Mouse (Mus musculus) inflammation-experienced regulatory T-cells, adult 6 months (primary cell): ENCODE data around the gene Gm37240. TPM values are rescaled to one million over a fixed set of nuclear protein-coding genes. Genes with fewer than 3 reads are reported as not detected.

ENCODE experiments used
- ATAC-seq: one replicate; pipeline ENCODE4 v1.8.0; 2017
- polyA plus RNA-seq, 3 experiments: library from polyadenylated mRNA; unstranded; fragments of 100-300 nt; shearing (Covaris generic); gene quantifications; one replicate each; pipeline ENCODE4 v1.2.1; 2017

Gene Gm37240
- polyA plus RNA-seq, 3 experiments from 2014 or later, result 0.74 to 4.1 (median 0.98) TPM

DNA sequence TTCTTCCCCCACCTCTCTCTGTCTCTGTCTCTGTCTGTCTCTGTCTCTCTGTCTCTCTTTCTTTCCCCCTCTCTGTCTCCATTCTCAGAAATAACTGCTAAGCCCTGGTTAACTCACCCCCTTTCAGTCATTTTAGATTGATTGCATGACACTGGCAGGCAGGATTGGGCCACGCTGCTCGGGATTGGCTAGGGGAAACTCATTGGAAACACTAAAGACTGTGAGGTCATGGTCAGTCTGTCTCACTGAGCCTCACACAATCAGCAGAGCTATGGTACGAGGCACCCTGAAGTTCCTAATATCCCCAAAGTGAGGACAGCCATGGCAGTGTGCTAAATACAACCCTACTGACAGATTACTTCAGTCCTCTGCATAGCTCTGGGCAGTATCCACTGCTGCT lies 650.8 kb downstream of the Gm37240 start:
- ATAC-seq, result no peak

DNA sequence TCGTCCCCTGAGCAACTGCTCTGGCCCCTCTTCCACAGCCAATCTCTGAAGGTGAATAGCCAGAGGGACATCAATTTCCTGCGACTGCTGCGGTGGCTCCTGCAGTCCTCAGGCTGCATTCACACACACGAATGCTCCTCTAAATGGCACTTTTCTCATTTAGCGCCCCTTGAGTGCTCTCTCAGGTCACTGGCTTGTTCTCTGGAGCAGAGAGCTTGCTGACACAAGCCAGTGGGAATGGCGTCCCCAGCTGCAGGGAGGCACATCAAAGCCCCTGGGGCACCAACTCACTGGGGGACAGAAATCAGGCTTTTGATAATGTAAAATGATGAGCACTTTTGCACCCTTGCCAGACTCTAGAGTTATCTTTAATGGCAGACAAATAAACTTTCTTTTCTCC lies 654.5 kb downstream of the Gm37240 start:
- no peak for ATAC-seq

DNA sequence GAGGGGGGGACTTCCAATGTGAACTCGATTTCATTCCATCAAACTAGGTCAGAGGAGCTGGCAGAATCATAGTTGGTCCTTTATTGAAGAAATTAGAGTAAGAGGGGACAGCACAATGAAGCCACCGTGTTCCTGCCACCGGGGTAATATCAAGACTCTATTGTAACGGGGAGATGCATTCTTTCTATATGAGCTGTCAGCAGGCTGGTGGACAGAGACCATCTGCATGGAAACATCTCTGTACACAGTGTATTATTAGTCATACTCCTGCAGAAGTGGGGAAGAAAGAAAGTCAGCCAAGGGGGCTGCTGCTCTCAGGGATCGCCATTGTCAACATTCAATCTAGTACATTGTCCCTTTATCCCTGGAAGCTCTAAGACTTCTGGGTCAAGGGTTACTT lies 665.3 kb downstream of the Gm37240 start:
- no peak for ATAC-seq

DNA sequence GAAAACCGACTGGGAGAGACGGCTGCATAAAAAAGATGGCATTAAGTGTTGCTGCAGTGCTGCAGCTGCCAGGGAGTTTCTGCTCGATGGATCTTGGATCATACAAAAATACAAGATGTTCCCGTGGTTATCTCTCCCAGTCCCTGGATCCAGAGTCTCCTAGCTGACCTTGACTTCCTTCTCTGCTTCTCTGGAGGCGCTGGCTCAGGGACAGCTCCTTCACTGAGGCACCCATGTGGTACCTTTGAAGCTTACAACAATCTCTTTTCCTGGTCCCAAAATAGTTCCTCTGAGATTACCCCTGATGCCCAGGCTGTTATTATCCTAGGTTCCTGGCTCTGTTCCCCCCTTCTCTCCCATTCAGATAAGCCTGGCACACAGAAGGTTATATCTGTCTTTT lies 672.4 kb downstream of the Gm37240 start:
- ATAC-seq, result no peak

DNA sequence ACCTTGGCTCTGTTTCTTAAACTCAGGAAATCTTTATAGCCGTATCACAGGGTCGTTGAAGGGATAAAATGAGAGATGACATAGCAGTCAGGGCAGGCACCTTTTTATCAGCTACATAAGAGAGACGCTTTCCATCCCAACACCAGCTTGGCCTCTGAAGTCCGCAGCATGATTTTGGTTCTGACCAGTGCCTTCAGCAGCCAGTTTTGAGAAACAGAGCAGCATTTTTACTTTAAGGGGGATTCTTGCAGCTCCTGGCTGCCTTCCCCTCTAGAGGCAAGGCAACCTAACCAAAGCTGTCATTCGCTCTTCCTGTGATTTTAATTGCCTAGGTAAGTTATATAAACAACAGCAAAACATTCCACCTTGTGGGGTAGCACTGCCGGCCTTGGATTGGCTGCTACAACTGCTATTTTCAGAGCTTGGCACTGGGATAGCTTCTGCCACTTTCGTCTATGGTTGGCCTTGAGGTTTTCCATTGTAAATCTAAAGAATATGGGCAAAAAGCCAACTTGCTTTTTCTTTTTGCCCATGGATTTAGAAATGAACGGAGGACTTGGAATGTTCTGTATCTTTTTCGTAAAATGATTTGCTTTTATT lies 674.5 kb downstream of the Gm37240 start:
- no peak for ATAC-seq

DNA sequence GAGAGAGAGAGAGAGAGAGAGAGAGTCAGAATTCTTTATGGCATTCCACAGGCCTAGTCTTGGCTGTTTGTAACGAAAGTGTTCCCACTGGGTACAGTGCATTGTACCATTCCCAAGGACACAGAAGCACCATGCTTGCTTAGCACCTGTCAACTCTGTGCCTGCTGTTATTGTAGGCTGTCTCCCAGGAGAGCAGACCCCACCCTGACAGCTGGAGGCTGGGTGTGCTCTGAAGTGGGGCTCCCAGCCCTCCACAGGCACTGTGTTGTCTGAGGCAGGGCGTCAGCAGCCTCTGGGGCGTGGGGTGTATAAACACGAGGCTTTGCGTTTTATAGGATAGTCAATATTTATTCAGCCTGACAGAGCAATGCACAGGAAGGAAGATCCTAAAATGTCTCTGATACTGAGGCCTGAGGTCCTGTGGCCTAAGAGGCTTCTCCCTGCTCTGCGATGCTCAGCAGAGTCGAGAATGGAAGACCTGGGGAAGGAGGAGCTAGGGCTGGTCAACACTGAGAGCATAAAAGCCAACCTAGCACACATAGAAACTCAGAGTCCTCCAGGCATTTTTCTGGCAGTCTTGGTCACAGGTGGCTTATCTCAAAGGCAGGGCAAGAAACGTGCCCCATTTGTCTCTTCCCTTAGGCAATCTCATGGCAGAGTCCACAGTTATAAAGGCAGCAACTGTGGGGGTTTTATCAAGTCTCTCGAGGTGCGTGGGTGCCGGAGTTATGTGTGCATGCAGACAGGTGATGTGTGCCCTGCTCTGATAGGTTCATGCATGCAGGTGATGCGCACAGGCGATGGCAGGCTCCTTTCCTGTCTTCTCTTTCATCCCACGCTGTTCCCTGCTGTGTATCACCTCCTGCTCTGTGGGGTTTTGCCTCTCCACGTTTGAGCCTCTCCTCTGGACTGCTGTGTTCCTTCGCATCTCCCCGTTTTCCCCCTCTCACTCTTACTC lies 677.2 kb downstream of the Gm37240 start:
- ATAC-seq, result no peak

DNA sequence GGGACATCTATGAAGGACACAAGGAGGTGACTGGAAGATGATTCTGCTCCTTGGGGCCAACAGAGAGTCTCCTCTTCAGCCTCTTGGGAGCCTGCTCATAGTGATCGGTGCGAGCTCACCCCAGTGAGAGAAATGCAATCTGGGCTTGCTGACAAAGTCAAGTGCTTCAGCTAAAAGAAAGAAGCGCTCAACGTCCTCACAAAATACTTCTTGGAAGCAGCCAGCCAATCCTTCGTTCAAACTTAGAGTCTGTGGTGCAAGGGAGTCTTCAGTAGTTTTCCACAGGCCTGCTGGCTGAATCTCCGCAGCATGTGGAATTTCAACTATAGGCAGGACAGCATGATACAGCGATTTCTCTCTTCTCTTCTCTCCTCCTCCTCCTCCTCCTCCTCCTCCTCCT lies 680.8 kb downstream of the Gm37240 start:
- no peak for ATAC-seq

DNA sequence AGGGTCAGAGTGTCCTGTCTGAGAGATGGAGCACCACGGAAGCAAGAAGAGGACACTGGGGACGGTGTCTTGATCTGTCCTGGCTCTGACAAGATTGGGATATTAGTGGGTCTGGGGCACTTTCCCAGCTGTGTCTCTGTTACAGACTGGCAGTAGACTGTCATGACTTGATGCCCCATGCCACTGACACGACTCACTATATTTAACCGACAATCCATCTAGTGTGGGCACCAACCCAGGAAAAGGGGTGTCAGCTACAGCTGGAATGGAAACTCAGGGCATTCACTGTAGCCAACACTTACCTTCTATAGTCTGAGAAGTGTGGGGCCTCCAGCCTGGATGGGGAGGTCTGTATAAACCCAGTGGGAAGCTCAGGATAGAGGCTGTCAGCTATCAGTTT lies 681.4 kb downstream of the Gm37240 start:
- no peak for ATAC-seq

DNA sequence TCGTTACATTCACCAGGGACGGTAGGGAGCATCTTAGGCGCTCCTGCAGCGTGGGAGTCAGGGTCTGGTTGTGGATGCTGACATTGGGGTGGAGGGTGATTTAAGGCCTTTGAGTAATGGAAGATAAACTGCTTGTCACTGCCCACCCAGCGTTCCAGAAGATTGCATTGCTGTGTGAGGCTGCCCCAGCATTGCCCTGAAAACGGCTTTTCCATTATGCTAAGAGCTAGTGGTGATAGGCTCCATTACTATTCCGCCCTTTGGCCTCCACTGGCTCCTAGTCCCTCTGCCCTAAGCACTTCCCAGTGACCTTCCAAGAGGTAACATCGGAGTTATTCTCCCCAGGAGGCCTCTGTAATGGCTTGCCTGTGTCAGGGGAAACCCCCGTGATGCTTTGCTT lies 683.7 kb downstream of the Gm37240 start:
- no peak for ATAC-seq

DNA sequence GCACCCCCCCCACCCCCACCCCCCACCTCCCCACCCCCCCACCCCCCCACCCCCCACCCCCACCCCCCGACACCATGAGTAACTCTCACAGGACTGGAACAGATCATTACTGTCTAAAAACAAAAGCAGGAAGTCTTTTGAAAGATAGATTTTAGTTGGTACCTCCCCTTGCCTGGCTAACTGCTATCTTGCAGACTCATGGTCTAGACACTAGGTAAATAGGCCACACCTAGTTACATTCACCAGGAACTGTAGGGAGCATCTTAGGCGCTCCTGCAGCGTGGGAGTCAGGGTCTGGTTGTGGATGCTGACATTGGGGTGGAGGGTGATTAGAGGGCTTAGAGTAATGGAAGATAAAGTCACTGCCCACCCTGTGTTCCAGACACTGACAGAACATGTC lies 684.6 kb downstream of the Gm37240 start:
- no peak for ATAC-seq

DNA sequence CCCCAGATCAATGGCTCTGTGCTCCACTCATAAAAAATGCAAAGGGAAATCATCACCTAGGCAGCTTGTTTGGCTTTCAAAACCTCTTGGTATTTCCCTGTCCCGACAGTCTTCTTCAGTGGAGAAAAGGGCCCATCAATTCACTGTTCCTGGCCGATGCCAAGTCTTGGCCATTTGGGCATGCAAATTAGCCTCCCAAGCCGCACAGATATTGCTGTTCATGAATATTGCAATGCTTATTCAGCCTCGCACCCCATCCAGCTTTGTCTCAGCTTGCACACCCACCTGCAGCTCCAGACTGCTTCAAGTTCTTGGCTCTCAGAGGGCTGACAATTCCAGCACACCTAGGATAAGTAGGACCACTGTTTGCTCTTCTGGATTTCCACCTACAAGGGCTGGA lies 685.5 kb downstream of the Gm37240 start:
- ATAC-seq, result no peak

DNA sequence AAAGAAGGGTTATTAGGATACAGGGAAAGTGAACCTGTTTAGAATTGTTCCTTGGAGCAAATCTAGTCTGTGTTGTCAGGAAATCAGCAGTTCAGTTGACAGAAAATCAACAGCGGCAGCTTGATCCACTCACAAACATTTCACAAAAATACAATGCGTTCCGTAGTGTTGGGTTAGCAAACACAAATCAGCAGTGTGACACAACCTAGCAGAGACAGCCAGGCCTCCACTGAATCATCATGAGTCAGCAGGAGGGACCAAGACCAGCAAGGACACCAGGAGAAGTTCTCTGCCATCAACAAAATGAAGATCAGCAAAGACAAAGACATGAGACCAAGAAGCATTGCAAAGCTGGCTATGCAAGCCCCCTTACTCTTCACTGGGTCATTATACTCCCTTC lies 688.8 kb downstream of the Gm37240 start:
- no peak for ATAC-seq

DNA sequence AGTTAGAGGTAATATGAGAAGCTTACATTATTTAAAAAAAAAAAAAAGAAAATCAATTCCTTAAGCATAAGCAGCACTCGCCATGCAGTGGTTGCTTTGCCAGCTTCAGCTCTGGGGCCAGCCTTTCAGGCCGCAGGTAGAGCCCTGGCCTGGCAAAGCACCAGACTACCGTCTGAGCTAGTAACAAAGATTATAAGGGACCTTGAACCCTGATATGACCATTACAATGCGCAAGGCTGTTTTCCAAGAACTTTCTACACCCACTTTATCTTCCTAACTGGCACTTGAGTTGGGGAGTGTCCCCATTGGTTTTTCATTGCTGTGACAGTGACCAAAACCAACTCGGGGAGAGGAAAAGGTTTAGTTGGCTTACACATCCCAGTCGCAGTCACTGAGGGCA lies 690.2 kb downstream of the Gm37240 start:
- ATAC-seq, result no peak

DNA sequence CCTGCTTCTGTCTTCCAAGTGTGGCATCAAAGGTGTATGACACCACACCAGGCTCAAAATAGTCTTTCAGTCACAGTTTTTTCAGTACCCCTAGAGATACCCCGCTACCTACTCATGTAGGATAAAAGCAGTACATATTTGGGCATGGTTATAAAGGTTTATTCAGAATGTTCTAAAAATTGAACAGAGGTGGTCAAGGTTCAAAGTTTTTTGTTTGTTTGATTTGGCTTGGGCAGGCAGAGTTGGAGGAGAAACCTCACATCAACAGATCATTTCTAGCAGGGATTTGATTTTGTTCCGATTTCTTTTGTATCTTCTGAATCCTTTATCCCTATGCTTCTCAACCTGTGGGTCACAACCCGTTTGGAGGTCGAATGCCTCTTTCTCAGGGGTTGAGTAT lies 690.7 kb downstream of the Gm37240 start:
- no peak for ATAC-seq

DNA sequence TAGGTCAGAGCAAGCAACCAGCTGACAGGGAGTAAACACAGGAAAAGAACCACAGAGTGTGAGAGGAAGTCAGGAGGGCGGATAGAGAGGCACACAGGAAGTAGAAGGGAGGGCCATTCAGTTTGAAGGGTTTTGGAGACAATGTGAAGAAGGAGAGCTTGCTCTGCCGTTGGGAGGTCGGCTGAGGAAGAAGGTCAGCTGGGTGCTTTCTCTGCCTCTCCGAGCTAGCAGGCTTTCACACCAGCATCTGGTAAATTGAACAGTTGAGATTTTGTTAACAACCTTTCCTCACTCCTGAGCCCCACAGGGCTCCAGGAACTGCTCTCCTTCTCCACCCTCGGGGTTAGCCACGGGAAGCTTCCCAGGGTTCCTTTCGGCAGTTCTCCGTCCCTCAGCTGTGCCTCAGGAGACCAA lies 692.2 kb downstream of the Gm37240 start:
- ATAC-seq, result peak; percentile 91

DNA sequence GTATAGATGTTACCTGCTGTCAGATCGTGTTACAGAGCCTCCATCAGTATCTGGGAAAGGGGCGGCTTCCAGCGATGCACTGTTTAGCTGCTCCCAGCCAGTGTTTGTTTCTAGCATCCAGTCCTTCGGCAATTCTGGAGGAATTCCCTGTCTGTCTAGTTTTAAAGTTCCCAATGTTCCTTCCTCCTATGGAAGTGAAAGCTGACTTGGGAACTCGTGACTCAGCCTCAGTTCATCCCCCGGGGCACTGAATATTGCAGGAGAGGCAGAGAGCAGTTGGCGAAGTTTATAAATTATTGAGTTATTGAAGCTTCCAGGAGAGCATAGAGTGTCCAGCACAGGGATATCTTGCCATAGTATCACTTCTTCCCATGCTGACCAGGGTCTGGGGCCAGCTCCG lies 697.5 kb downstream of the Gm37240 start:
- no peak for ATAC-seq

DNA sequence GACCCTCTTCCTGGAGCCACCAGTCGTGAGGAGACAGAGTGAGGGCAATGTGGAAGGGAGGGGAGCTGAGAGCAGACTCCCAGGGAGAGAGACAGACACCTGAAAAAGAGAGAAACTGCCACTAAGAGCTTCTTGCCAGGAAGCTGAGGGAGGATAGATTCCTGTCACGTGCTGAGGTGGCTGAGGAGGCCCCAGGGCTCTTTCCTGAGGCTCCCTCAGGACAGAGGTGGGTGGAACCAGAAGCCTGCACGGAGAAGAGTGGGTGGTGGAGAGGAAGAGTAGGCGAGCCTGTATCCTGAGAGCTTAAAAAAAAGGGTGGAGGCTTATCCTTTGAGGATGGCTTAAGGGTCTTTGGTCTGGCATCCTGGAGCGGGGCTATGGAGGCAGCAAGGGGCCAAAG lies 699.0 kb downstream of the Gm37240 start:
- ATAC-seq, result peak; percentile 32

DNA sequence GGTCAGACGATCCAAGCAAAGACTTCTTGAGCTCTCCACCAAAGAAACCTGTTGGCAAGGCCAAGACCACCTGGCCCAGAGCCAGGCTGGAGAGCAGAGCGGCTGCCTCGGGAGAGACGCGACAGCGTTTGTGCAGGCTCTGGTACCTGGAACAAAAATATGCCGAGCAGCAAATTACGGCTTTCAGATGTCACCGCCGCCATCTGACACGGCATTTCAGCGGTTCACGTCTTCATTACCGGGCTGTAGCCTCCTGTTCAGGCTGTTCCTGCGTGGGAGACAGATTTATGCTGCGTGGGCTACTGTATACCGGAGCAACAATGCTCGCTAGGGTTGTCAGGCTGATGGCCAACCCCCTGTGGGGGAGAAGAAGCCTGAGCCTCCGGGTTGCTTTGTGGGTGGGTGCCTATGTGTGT lies 700.6 kb downstream of the Gm37240 start:
- ATAC-seq, result no peak

DNA sequence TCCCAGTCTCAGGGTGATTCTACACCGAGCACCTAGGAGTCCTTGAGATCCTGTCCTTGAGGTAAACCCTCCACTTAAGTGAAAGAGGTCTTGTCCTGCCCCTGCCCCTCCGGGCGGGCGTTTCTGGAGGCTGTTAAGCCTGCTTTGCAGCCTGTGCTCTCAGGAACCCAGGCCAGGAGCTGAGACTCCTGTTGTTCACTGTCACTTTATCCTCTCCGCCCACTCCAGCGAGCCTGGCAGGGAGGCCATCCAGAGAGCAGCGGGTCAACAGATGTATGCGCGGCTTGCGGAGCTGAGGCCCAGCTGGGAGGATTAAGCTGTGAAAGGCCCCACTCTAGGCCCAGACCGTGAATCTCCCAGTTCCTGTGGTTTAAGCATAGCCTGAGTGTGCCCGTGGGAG lies 701.5 kb downstream of the Gm37240 start:
- ATAC-seq, result no peak

DNA sequence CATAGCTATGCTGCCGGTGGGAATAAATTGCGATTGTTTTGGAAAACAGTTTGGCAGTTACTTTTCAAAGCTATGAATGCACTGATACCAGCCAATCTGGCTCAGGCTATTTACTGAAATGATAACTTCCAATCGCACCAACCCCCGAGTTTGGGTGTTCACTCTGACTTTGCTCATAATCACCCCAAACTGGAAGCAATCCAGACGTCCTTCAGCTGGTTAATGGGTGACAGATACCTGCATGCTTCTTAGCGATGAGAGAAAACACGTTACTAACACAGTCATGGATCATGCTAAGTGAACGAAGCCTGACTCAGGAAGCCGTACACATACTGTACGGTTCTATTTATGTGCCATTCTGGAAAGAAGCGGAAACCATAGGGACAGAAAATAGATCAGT lies 702.4 kb downstream of the Gm37240 start:
- no peak for ATAC-seq

DNA sequence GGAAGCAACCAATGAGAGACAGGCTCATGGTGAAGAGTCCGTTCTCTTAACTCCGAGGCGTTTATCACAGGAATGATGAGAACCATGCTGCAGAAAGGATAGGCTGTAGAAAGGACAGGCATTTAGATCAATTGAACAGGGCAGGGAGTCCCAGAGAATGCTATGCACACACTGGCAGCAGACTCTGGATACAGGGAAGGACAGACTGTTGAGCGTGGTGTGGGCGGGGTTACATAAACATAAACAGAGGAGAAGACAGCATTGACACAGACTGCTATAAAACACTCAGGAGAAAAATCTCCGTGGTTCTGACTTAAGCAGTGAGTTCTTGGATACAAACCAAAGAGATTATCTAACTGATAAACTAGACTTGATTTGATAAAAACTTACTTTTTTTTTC lies 703.2 kb downstream of the Gm37240 start:
- ATAC-seq, result no peak

DNA sequence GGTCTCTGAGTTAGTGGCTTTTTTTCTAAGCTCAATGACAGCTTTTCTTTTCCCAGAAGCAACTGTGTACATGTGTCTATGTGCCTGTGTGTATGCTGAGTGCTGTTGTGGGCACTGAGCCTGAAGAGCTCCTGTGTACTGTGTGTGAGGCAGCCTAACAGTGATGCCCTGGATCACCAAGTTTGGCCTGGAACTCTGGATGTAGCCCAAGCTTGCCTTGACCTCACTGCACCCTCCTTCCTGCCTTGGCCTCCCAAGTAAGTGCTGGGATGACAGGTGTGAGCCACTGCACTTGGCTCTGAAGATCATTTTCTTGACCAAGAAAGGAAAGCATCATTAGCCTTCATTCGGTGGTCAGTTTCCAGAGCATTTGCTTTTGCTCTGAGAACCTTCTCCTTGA lies 710.6 kb downstream of the Gm37240 start:
- no peak for ATAC-seq

DNA sequence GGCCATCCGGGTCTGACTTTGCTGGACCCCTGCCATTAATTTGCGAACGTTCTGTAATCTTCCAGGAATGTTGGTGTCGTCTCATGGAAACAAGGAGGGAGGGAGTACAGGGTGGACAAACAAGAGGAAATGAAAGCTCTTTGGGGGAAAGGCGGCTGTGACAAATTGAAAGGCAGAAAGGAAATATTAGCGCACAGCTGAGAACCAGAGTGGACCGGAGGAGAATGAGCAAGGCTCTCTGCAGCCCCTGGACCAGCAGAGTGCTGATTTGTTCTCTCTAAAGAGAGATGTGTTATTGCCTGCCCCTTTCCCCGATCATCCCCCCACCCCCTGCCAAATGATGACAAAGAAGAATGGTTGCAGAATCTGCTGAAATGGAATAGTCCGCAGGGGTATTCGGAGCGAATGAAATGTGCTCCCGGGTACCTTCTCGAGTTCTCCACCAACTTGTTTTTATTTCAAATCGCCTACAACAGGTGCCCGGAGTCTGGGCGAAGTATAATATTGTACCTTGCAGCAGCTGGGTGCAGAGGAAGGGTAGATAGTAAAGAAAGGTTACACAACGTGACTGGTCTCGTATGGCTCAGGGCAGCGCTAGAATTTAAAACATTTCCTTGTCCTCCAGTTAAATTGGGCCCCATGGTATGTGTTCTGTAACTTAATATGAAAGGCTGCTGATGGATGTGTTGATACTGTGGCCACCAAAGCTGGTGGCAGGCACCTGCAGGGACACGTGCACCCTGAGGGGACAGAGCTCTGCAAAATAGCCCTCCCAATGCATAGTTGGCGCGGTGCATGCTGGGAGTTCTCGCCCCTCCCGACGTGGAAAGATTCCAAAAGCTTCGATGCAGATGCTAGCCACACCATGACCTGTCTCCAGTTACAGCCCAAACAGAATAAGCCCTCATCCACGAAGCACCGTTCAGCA lies 712.5 kb downstream of the Gm37240 start:
- no peak for ATAC-seq
